Mouse (Mus musculus) MEL (cell line): ENCODE measurements around the gene Synpo2l. TPM values are rescaled to one million over a fixed set of nuclear protein-coding genes. Genes with fewer than 3 reads are reported as not detected.

Experiments
- DNase-seq: peaks from one replicate; pipeline ENCODE4 v3.0.0; 2011; ENCODE audit warnings: low read depth, low spot score
- H3K27ac ChIP-seq: 2 replicates; pipeline ENCODE4 v1.5.1; 2012; ENCODE audit warnings: low read depth, mild to moderate bottlenecking, control low read depth, low read length, moderate library complexity; ENCODE audit not compliant: control insufficient read depth
- H3K27me3 ChIP-seq, 2 experiments: fragments of 150-350 bp in 1 of 2; sonication (generic) in 1 of 2; 2 replicates each; pipeline ENCODE4 v1.6.1; 2012; ENCODE audit warnings: low read length in 2 of 2, mild to moderate bottlenecking in 2 of 2, improper control_type of control experiment in 1 of 2, moderate library complexity in 1 of 2; ENCODE audit not compliant: insufficient read depth in 2 of 2, control insufficient read depth in 1 of 2
- H3K36me3 ChIP-seq, 2 experiments: 2 replicates each; pipeline ENCODE4 v1.6.1; 2012 to 2014; ENCODE audit warnings: low read length in 2 of 2, improper control_type of control experiment in 1 of 2, inconsistent platforms in 1 of 2, mild to moderate bottlenecking in 1 of 2; ENCODE audit not compliant: insufficient read depth in 2 of 2, control insufficient read depth in 1 of 2
- H3K4me1 ChIP-seq, 2 experiments: fragments of 150-350 bp in 1 of 2; sonication (generic) in 1 of 2; 2 replicates each; pipeline ENCODE4 v1.6.1; 2012; ENCODE audit warnings: low read length in 2 of 2, improper control_type of control experiment in 1 of 2, mild to moderate bottlenecking in 1 of 2; ENCODE audit not compliant: insufficient read depth in 2 of 2, control insufficient read depth in 1 of 2
- H3K4me3 ChIP-seq, 2 experiments: fragments of 150-350 bp in 1 of 2; sonication (generic) in 1 of 2; 2 replicates each; pipeline ENCODE4 v1.5.1; 2012; ENCODE audit warnings: low read depth in 2 of 2, low read length in 2 of 2, mild to moderate bottlenecking in 2 of 2, moderate library complexity in 2 of 2, control low read depth in 1 of 2, improper control_type of control experiment in 1 of 2; ENCODE audit not compliant: control insufficient read depth in 1 of 2, insufficient read depth in 1 of 2
- H3K79me2 ChIP-seq: 2 replicates; pipeline ENCODE4 v1.6.1; 2012; ENCODE audit warnings: mild to moderate bottlenecking, low read length, moderate library complexity; ENCODE audit not compliant: control insufficient read depth, poor library complexity, insufficient read depth
- H3K9ac ChIP-seq: 2 replicates; pipeline ENCODE4 v1.6.1; 2012; ENCODE audit warnings: low read depth, mild to moderate bottlenecking, control low read depth, low read length, moderate library complexity; ENCODE audit not compliant: control insufficient read depth, poor library complexity, severe bottlenecking
- H3K9me3 ChIP-seq: fragments of 150-350 bp; sonication (generic); replicated peaks from 2 replicates; pipeline ENCODE4 v1.6.1; 2012; ENCODE audit warnings: mild to moderate bottlenecking, low read length, improper control_type of control experiment, moderate library complexity; ENCODE audit not compliant: insufficient read depth
- BHLHE40 ChIP-seq: IDR thresholded peaks from 2 replicates; pipeline ENCODE4 v1.6.1; 2012; ENCODE audit warnings: low read depth, mild to moderate bottlenecking, inconsistent platforms, low read length, improper control_type of control experiment, borderline replicate concordance
- CHD1 ChIP-seq: IDR thresholded peaks from 2 replicates; pipeline ENCODE4 v1.6.1; 2012; ENCODE audit warnings: low read depth, mild to moderate bottlenecking, inconsistent platforms, low read length, improper control_type of control experiment
- EP300 ChIP-seq, 2 experiments: IDR thresholded peaks; 2 replicates each; pipeline ENCODE4 v1.6.1; 2011; ENCODE audit warnings: improper control_type of control experiment in 2 of 2, low read length in 2 of 2, low read depth in 1 of 2, mild to moderate bottlenecking in 1 of 2
- ETS1 ChIP-seq: IDR thresholded peaks from 2 replicates; pipeline ENCODE4 v1.6.1; 2012; ENCODE audit warnings: low read depth, mild to moderate bottlenecking, inconsistent platforms, low read length, improper control_type of control experiment, moderate library complexity
- HCFC1 ChIP-seq: IDR thresholded peaks from 2 replicates; pipeline ENCODE4 v1.6.1; 2012; ENCODE audit warnings: low read depth, mild to moderate bottlenecking, inconsistent platforms, low read length, improper control_type of control experiment, moderate library complexity
- JUND ChIP-seq: IDR thresholded peaks from 2 replicates; pipeline ENCODE4 v1.6.1; 2011; ENCODE audit warnings: low read depth, mild to moderate bottlenecking, improper control_type of control experiment, low read length
- KAT2A ChIP-seq: conservative IDR thresholded peaks from 2 replicates; pipeline ENCODE4 v1.6.1; 2012; ENCODE audit warnings: low read depth, low read length, improper control_type of control experiment, inconsistent platforms
- MAFK ChIP-seq: IDR thresholded peaks from 2 replicates; pipeline ENCODE4 v1.6.1; 2011; ENCODE audit warnings: low read depth, mild to moderate bottlenecking, low read length, improper control_type of control experiment, borderline replicate concordance
- MAZ ChIP-seq: IDR thresholded peaks from 2 replicates; pipeline ENCODE4 v1.6.1; 2012; ENCODE audit warnings: low read depth, mild to moderate bottlenecking, inconsistent platforms, low read length, improper control_type of control experiment
- NELFE ChIP-seq: IDR thresholded peaks from 2 replicates; pipeline ENCODE4 v1.6.1; 2011; ENCODE audit warnings: low read depth, low read length, improper control_type of control experiment
- POLR2A ChIP-seq, 2 experiments: IDR thresholded peaks; 2 replicates each; pipeline ENCODE4 v1.6.1; 2011 to 2012; ENCODE audit warnings: low read length in 2 of 2, mild to moderate bottlenecking in 2 of 2, control low read depth in 1 of 2, improper control_type of control experiment in 1 of 2, low read depth in 1 of 2, moderate library complexity in 1 of 2; ENCODE audit not compliant: control insufficient read depth in 1 of 2, insufficient read depth in 1 of 2, poor library complexity in 1 of 2
- POLR2AphosphoS2 ChIP-seq: IDR thresholded peaks from 2 replicates; pipeline ENCODE4 v1.6.1; 2011; ENCODE audit warnings: low read length, improper control_type of control experiment
- POLR2AphosphoS5 ChIP-seq: IDR thresholded peaks from 2 replicates; pipeline ENCODE4 v1.6.1; 2012; ENCODE audit warnings: low read depth, borderline replicate concordance, mild to moderate bottlenecking, inconsistent platforms, low read length, moderate library complexity, mixed read lengths
- SIN3A ChIP-seq: IDR thresholded peaks from 2 replicates; pipeline ENCODE4 v1.6.1; 2012; ENCODE audit warnings: low read length, improper control_type of control experiment, inconsistent platforms
- SMC3 ChIP-seq: IDR thresholded peaks from 2 replicates; pipeline ENCODE4 v1.6.1; 2011; ENCODE audit warnings: low read depth, low read length, improper control_type of control experiment
- TBP ChIP-seq: IDR thresholded peaks from 2 replicates; pipeline ENCODE4 v1.8.0; 2011; ENCODE audit warnings: low read depth, low read length, improper control_type of control experiment
- UBTF ChIP-seq: IDR thresholded peaks from 2 replicates; pipeline ENCODE4 v1.6.1; 2012; ENCODE audit warnings: low read depth, mild to moderate bottlenecking, inconsistent platforms, low read length, improper control_type of control experiment, moderate library complexity, borderline replicate concordance; ENCODE audit not compliant: insufficient read depth
- USF1 ChIP-seq: IDR thresholded peaks from 2 replicates; pipeline ENCODE4 v1.6.1; 2014; ENCODE audit warnings: low read depth, mild to moderate bottlenecking, inconsistent platforms, low read length, improper control_type of control experiment, moderate library complexity
- USF2 ChIP-seq, 2 experiments: IDR thresholded peaks; 2 replicates each; pipeline ENCODE4 v1.6.1; 2011 to 2012; ENCODE audit warnings: improper control_type of control experiment in 2 of 2, low read length in 2 of 2, borderline replicate concordance in 1 of 2, inconsistent platforms in 1 of 2, low read depth in 1 of 2, mild to moderate bottlenecking in 1 of 2; ENCODE audit not compliant: insufficient read depth in 1 of 2
- ZKSCAN1 ChIP-seq: IDR thresholded peaks from 2 replicates; pipeline ENCODE4 v1.6.1; 2012; ENCODE audit warnings: low read depth, mild to moderate bottlenecking, inconsistent platforms, low read length, improper control_type of control experiment, moderate library complexity
- ZNF384 ChIP-seq: IDR thresholded peaks from 2 replicates; pipeline ENCODE4 v1.6.1; 2012; ENCODE audit warnings: low read depth, mild to moderate bottlenecking, inconsistent platforms, low read length, improper control_type of control experiment
- polyA plus RNA-seq, 2 experiments: library from polyadenylated mRNA; stranded (reverse) in 1 of 2; unstranded in 1 of 2; fragments of >175 nt in 1 of 2; fragments of >200 nt in 1 of 2; gene quantifications; 2 replicates each; pipeline versions ENCODE4 v1.2.1 to v1.2.4; 2012; ENCODE audit warnings: low replicate concordance in 2 of 2, low read depth in 1 of 2; ENCODE audit not compliant: insufficient read length in 2 of 2, insufficient read depth in 1 of 2, missing spikeins in 1 of 2
- total RNA-seq: library from RNA; depleted of rRNA; stranded (reverse); fragments of 300-350 nt; gene quantifications from 2 replicates; pipeline ENCODE4 v1.2.3, GENCODE M21; 2012

Synpo2l gene
- total and polyA plus RNA-seq, 3 experiments, result 0.04 to 0.06 TPM; not detected in 1

DNA sequence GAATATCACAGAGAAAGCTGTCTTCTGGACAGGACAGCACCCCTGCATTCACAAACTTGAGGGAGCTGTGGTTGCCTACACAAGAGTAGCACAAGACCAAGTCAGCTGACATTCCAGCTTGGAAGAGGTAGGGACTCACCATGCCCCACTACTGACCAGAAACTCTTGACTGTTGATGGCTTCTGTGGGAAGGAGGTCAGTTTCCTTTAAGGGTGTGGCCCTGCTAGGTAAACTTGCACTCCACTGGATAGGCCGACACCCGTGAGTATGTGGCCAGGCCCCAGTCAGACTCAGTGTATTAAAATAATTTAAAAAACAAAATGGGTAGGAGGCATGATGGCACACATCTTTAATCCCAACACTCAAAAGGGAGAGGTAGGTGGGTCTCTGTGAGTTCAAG lies 32.6 kb downstream of the Synpo2l start:
- no peak overlapping the region for H3K9ac ChIP-seq
- no peaks in the 10 kb centered on the region for H3K9me3 ChIP-seq
- peaks cover 0 to 8% of the 10 kb centered on the region in 2 experiments; a peak in 2 of 4 replicates for H3K36me3 ChIP-seq
- DNase-seq, result no peak
- no peak overlapping the region for H3K27ac ChIP-seq
- peaks cover 2 to 4% of the 10 kb centered on the region in 2 experiments; a peak in 2 of 4 replicates for H3K4me1 ChIP-seq
- TF ChIP-seq POLR2AphosphoS2 (no peak), JUND (no peak), ZKSCAN1 (no peak), POLR2A (IDR thresholded peaks at IDR 0.05; ENCODE audit: control insufficient read depth in 1 of 2, insufficient read depth in 1 of 2, low read depth in 1 of 2, low read length in 2 of 2, poor library complexity in 1 of 2) (no peak), MAZ (no peak)
- H3K4me3 ChIP-seq, result no peak overlapping the region
- no peaks in the 10 kb centered on the region for H3K27me3 ChIP-seq
- H3K79me2 ChIP-seq, result peaks cover 4% of the 10 kb centered on the region

DNA sequence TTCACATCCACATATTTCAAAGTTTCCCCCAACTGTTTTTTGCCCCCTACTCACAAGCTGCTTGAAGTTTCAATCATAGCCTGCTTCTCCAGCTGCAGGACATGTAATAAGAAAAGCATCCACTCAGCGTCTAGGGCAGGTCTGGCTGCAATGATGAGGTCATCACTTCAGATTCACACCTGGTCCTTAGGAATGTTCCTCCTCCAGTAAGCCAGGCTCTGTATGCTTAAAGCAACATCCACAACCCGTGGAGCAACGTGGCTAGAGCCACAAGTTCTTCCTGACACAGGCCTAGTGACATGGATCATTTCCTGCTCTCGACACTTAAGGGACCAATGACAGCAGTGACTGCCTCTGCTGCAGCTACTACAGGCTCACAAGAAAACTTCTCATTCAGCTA lies 36.9 kb downstream of the Synpo2l start:
- H3K4me3 ChIP-seq, result no peak overlapping the region
- no peak overlapping the region for H3K9ac ChIP-seq
- DNase-seq, result no peak
- no peak for TF ChIP-seq POLR2A (IDR thresholded peaks at IDR 0.05; ENCODE audit: control insufficient read depth in 1 of 2, insufficient read depth in 1 of 2, low read depth in 1 of 2, low read length in 2 of 2, poor library complexity in 1 of 2)
- no peak for TF ChIP-seq MAZ
- TF ChIP-seq MAFK, result no peak
- no peak for TF ChIP-seq SMC3
- TF ChIP-seq CHD1, result no peak
- TF ChIP-seq USF1, result no peak
- TF ChIP-seq NELFE, result no peak
- TF ChIP-seq ETS1, result no peak
- TF ChIP-seq HCFC1, result no peak
- TF ChIP-seq TBP, result no peak
- no peak for TF ChIP-seq ZNF384
- TF ChIP-seq SIN3A, result no peak
- no peak for TF ChIP-seq POLR2AphosphoS5
- no peaks in the 10 kb centered on the region for H3K27me3 ChIP-seq
- H3K27ac ChIP-seq, result no peak overlapping the region
- H3K79me2 ChIP-seq, result no peaks in the 10 kb centered on the region
- H3K4me1 ChIP-seq, result no peaks in the 10 kb centered on the region
- no peaks in the 10 kb centered on the region for H3K9me3 ChIP-seq
- H3K36me3 ChIP-seq, result no peaks in the 10 kb centered on the region

DNA sequence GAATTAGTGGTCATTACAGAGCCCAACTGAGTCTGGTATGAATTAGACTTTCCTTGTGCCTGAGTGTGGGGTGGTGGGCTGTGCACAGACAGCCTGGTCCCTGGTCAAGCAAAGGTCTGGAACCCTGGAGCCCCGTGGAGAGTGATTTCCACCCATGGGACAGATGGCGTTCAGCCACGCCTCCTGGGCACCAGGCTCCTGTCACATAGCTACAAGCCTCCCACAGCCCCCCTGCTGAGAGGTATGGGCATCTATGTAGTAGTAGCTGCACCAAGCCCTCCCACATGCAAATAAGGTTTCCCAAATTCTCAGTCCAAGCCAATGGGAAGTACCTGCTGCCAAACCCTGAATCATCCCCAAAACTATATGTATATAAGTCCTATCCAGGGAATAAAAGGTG lies 41.2 kb downstream of the Synpo2l start:
- peaks cover 1% of the 10 kb centered on the region; the same call in 1 of the 2 replicates for H3K79me2 ChIP-seq
- no peak overlapping the region for H3K9ac ChIP-seq
- peaks cover 0 to 7% of the 10 kb centered on the region in 2 experiments; a peak in 2 of 4 replicates for H3K36me3 ChIP-seq
- TF ChIP-seq KAT2A (no peak), USF2 (IDR thresholded peaks at IDR 0.05; ENCODE audit: borderline replicate concordance in 1 of 2, insufficient read depth in 1 of 2, low read depth in 1 of 2, low read length in 2 of 2) (no peak), EP300 (IDR thresholded peaks at IDR 0.05; ENCODE audit: low read depth in 1 of 2, low read length in 2 of 2) (no peak), USF1 (no peak), BHLHE40 (no peak), JUND (no peak), ZNF384 (no peak), UBTF (no peak), ZKSCAN1 (no peak)
- TF ChIP-seq, all 39 proteins: peak for 0
- Histone ChIP-seq H3K4me1 (peaks cover 2 to 6% of the 10 kb centered on the region in 2 experiments; a peak in 2 of 4 replicates), H3K4me3 (no peak overlapping the region), H3K27me3 (no peaks in the 10 kb centered on the region), H3K9me3 (no peaks in the 10 kb centered on the region), H3K27ac (no peak overlapping the region)
- no peak for DNase-seq
